Mouse (Mus musculus) lung, embryonic 14.5 days (tissue): Measurements from ENCODE around the gene Cul7. TPM values are rescaled to one million over a fixed set of nuclear protein-coding genes. Genes with fewer than 3 reads are reported as not detected.

Experiments
- ATAC-seq: fragments of 200-750 bp; cut with Nextera tagmentation; 2 replicates; pipeline ENCODE4 v1.8.0; 2017; ENCODE audit warnings: mild to moderate bottlenecking, moderate TSS enrichment, moderate library complexity; ENCODE audit not compliant: insufficient read depth
- DNase-seq: peaks from one replicate; pipeline ENCODE4 v3.0.0-alpha.2; 2015
- H3K27ac ChIP-seq: fragments of 300-500 bp; sonication (generic); 2 replicates; pipeline ENCODE4 v1.5.1; 2014; ENCODE audit warnings: low read depth, mild to moderate bottlenecking, moderate library complexity
- H3K27me3 ChIP-seq: fragments of 300-500 bp; sonication (generic); 2 replicates; pipeline ENCODE4 v1.6.1; 2014; ENCODE audit warnings: low read length, control low read depth; ENCODE audit not compliant: insufficient read depth
- H3K36me3 ChIP-seq: fragments of 300-500 bp; sonication (generic); 2 replicates; pipeline ENCODE4 v1.6.1; 2014; ENCODE audit warnings: control low read depth; ENCODE audit not compliant: insufficient read depth
- H3K4me1 ChIP-seq: fragments of 300-500 bp; sonication (generic); 2 replicates; pipeline ENCODE4 v1.6.1; 2014; ENCODE audit warnings: antibody characterized with exemption, control low read depth; ENCODE audit not compliant: insufficient read depth
- H3K4me2 ChIP-seq: fragments of 300-500 bp; sonication (generic); 2 replicates; pipeline ENCODE4 v1.6.1; 2014; ENCODE audit warnings: mild to moderate bottlenecking
- H3K4me3 ChIP-seq: fragments of 300-500 bp; sonication (generic); 2 replicates; pipeline ENCODE4 v1.5.1; 2014; ENCODE audit warnings: low read depth, low read length
- H3K9ac ChIP-seq: fragments of 300-500 bp; sonication (generic); 2 replicates; pipeline ENCODE4 v1.6.1; 2014
- H3K9me3 ChIP-seq: fragments of 300-500 bp; sonication (generic); 2 replicates; pipeline ENCODE4 v1.6.1; 2016; ENCODE audit warnings: low read depth, low read length, control low read depth
- CTCF ChIP-seq: IDR thresholded peaks from 2 replicates; pipeline ENCODE4 v1.5.1; 2016; ENCODE audit warnings: antibody characterized with exemption, low read depth
- WGBS: fragments of 180-500 bp; shearing (Covaris S2); extraction: QIAGEN DNeasy Blood & Tissue Kit; methylation state at CpG from one replicate; pipeline ENCODE4 v1.1.7; 2014; 5-methylcytosine and 5-hydroxymethylcytosine counted together
- polyA plus RNA-seq: library from polyadenylated mRNA; unstranded; fragments of >200 nt; fragmentation: Nextera tagmentation; extraction: Ambion mirVana; gene quantifications from 2 replicates; pipeline ENCODE4 v1.2.1, GENCODE M21; 2014

Cul7 gene
- polyA plus RNA-seq, 1 experiment from 2014 or later: 36.6 TPM

DNA sequence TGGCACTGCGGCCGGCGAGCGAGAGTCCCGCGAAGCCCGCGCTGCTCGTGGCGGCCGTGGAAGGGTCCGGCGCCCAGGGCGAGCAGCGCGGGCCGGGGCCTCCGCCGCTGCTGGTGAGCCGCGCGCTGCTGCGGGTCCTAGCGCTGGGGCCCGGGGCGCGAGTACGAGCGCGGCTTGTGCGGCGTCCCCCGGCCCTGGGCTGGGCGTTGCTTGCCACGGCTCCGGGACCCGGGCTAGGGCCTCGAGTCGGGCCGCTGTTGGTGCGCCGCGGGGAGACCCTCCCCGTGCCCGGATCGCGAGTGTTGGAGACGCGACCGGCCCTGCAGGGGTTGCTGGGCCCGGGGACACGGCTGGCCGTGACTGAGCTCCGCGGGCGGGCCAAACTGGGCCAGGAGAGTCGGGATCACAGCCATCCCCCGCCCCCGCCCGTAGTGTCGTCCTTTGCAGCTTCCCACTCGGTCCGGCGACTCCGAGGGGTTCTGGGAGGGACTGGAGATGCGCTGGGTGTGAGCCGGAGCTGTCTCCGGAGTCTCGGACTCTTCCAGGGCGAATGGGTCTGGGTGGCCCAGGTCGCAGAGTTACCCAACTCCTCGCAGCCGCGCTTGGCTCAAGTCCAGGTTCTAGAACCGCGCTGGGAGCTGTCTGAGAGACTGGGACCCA lies 61.6 kb downstream of the Cul7 start:
- Histone ChIP-seq H3K4me1 (peaks cover 3% of the 10 kb centered on the region), H3K4me2 (peak overlapping the region; percentile 97), H3K36me3 (peaks cover 36% of the 10 kb centered on the region), H3K4me3 (peak overlapping the region; percentile 99), H3K27ac (peak overlapping the region; percentile 69; the same call in 1 of the 2 replicates), H3K27me3 (no peaks in the 10 kb centered on the region), H3K9me3 (no peaks in the 10 kb centered on the region), H3K9ac (peak overlapping the region; percentile 92)
- ATAC-seq (peak; percentile 59), DNase-seq (peak; percentile 74)
- no peak for TF ChIP-seq CTCF
- WGBS: under 1% methylated on average over 72 of the region's 76 CpGs

DNA sequence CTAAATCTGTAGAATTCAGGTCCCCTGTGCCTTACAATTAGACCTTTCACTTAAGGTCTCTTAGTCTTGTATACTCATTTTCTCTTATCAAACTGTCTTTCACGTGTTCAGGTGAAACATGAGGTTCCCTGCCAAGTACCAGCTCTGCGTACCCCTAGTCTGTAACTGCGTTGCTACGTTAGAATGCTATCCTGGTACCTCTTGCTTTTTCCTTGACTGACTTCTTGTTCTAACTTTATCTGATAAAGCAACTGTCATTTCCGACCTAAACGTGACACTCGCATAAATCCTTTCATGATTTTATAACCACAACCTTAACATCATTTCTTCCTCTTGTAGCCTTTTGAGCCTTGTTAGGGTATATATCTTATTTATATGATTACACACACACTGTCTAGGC lies 62.3 kb downstream of the Cul7 start:
- TF ChIP-seq CTCF: no peak
- peak overlapping the region; percentile 92 for H3K9ac ChIP-seq
- no peaks in the 10 kb centered on the region for H3K27me3 ChIP-seq
- H3K9me3 ChIP-seq: no peaks in the 10 kb centered on the region
- ATAC-seq: no peak
- WGBS: 52% methylated on average over 7 of the region's 7 CpGs
- H3K4me2 ChIP-seq: peak overlapping the region; percentile 97
- H3K4me3 ChIP-seq: peak overlapping the region; percentile 99
- no peak overlapping the region for H3K27ac ChIP-seq
- peaks cover 3% of the 10 kb centered on the region; the same call in 1 of the 2 replicates for H3K4me1 ChIP-seq
- no peak for DNase-seq
- peaks cover 42% of the 10 kb centered on the region for H3K36me3 ChIP-seq

DNA sequence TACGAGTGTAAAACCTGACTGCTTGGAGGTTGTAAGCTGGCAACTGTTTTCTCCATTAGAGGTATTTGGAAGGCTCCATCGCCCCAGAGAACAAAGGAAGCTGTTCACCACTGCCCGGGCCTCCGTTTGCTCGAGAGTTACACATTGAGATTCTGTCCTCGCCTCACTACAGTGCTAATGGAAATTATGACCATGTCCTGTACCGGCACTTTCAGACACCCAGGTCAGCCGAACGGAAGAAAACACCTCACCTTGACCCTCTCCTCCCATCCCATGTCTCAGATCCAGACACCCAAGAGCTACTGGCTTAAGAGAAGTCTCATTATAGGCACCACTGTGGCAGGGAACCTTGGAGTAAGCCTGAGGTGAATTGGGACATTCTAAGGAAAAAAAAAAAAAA lies 63.7 kb downstream of the Cul7 start:
- peaks cover 3% of the 10 kb centered on the region; the same call in 1 of the 2 replicates for H3K4me1 ChIP-seq
- DNase-seq (no peak), ATAC-seq (no peak)
- no peak for TF ChIP-seq CTCF
- no peak overlapping the region for H3K4me3 ChIP-seq
- WGBS: 87% methylated on average over 9 of the region's 9 CpGs
- no peaks in the 10 kb centered on the region for H3K27me3 ChIP-seq
- no peak overlapping the region for H3K4me2 ChIP-seq
- peaks cover 42% of the 10 kb centered on the region for H3K36me3 ChIP-seq
- H3K9me3 ChIP-seq: no peaks in the 10 kb centered on the region
- no peak overlapping the region for H3K27ac ChIP-seq
- H3K9ac ChIP-seq: no peak overlapping the region

Other genes starting within 250 kb of the Cul7 start
- gene Crip3, start 221.4 kb upstream of the Cul7 start, polyA plus RNA-seq: 0.41 TPM in 1 of 2 replicates, not detected in the other
- not detected in 2 replicates for gene Slc22a7, start 211.9 kb upstream of the Cul7 start, polyA plus RNA-seq
- 0.05 and 0.11 TPM in 2 replicates for gene Ttbk1, start 162.7 kb upstream of the Cul7 start, polyA plus RNA-seq
- gene Dnph1, start 153.6 kb upstream of the Cul7 start, polyA plus RNA-seq: 50.3 and 60.8 TPM in 2 replicates
- 2.8 and 2.9 TPM in 2 replicates for gene Cul9, start 103.9 kb upstream of the Cul7 start, polyA plus RNA-seq
- 11.4 and 15.1 TPM in 2 replicates for gene Srf, start 94.2 kb upstream of the Cul7 start, polyA plus RNA-seq
- 79.5 and 99.3 TPM in 2 replicates for gene Ptk7, start 20.8 kb upstream of the Cul7 start, polyA plus RNA-seq
- 20.2 and 21.4 TPM in 2 replicates for gene Klc4, start 4.3 kb upstream of the Cul7 start, polyA plus RNA-seq
- gene Mrpl2, start 4.1 kb upstream of the Cul7 start, polyA plus RNA-seq: 113 and 114 TPM in 2 replicates
- gene Rrp36, start 24.0 kb downstream of the Cul7 start, polyA plus RNA-seq: 47.6 and 48.5 TPM in 2 replicates
- 123 and 131 TPM in 2 replicates for gene Mea1, start 28.5 kb downstream of the Cul7 start, polyA plus RNA-seq
- gene Klhdc3, start 30.6 kb downstream of the Cul7 start, polyA plus RNA-seq: 108 and 111 TPM in 2 replicates
- 97.6 and 104 TPM in 2 replicates for gene Ppp2r5d, start 54.8 kb downstream of the Cul7 start, polyA plus RNA-seq
- 23.0 and 25.7 TPM in 2 replicates for gene Pex6, start 61.1 kb downstream of the Cul7 start, polyA plus RNA-seq
- gene Gnmt, start 78.8 kb downstream of the Cul7 start, polyA plus RNA-seq: 0.77 and 1.5 TPM in 2 replicates
- 77.4 and 79.3 TPM in 2 replicates for gene Cnpy3, start 101.9 kb downstream of the Cul7 start, polyA plus RNA-seq
- gene Ptcra, start 113.4 kb downstream of the Cul7 start, polyA plus RNA-seq: 0.24 and 0.37 TPM in 2 replicates
- 58.2 and 64.7 TPM in 2 replicates for gene 2310039H08Rik, start 122.3 kb downstream of the Cul7 start, polyA plus RNA-seq
- 169 and 171 TPM in 2 replicates for gene Rpl7l1, start 132.3 kb downstream of the Cul7 start, polyA plus RNA-seq
- 4.7 and 6.5 TPM in 2 replicates for gene Bicral, start 208.1 kb downstream of the Cul7 start, polyA plus RNA-seq
- gene Tbcc, start 240.3 kb downstream of the Cul7 start, polyA plus RNA-seq: 58.5 and 61.2 TPM in 2 replicates